Mouse (Mus musculus) brain, embryonic 14.5 days (tissue): ENCODE measurements at regions not wholly inside any gene's neighbourhood (a gene's known extent, or its start where the extent isn't known, plus 50 kb on each side); places are given as distances from the start of the nearest gene placed in this dataset.

ENCODE experiments used
- CTCF ChIP-seq: fragments of 200-500 bp; IDR thresholded peaks from 2 replicates; pipeline ENCODE4 v1.5.1; 2012; ENCODE audit warnings: inconsistent platforms, mild to moderate bottlenecking, moderate library complexity, borderline replicate concordance; ENCODE audit not compliant: insufficient read depth, insufficient read length; ENCODE audit errors: extremely low read depth
- POLR2A ChIP-seq: fragments of 200-500 bp; IDR thresholded peaks from 2 replicates; pipeline ENCODE4 v1.6.1; 2012; ENCODE audit warnings: mild to moderate bottlenecking, inconsistent platforms, borderline replicate concordance; ENCODE audit not compliant: poor library complexity, insufficient read depth, insufficient read length, severe bottlenecking; ENCODE audit errors: extremely low read depth

- TF ChIP-seq CTCF (no peak), POLR2A (no peak)
These were observed 236.1 kb upstream of the Atp5g3 start for GRCm38 (mm10) chr2:74147193-74147592.
